Mouse (Mus musculus) liver, embryonic 14.5 days (tissue): Measurements from ENCODE around the gene 1700024G13Rik.

ENCODE experiments used
- CTCF ChIP-seq: IDR thresholded peaks from 2 replicates; pipeline ENCODE4 v1.5.1; 2016; ENCODE audit warnings: antibody characterized with exemption, low read depth, control low read depth
- EP300 ChIP-seq: IDR thresholded peaks from 2 replicates; pipeline ENCODE4 v1.6.1; 2016; ENCODE audit warnings: antibody characterized with exemption, low read depth

- TF ChIP-seq CTCF (no peak), EP300 (no peak)
Observed at GRCm38 (mm10) chr14:32372510-32372909, 15.7 kb downstream of the 1700024G13Rik start.
